Mouse (Mus musculus): ENCODE measurements around the gene Rbms1. TPM values are rescaled to one million over a fixed set of nuclear protein-coding genes. Genes with fewer than 3 reads are reported as not detected.

Rbms1 gene
- total RNA-seq (2023) = 99.2 TPM

DNA sequence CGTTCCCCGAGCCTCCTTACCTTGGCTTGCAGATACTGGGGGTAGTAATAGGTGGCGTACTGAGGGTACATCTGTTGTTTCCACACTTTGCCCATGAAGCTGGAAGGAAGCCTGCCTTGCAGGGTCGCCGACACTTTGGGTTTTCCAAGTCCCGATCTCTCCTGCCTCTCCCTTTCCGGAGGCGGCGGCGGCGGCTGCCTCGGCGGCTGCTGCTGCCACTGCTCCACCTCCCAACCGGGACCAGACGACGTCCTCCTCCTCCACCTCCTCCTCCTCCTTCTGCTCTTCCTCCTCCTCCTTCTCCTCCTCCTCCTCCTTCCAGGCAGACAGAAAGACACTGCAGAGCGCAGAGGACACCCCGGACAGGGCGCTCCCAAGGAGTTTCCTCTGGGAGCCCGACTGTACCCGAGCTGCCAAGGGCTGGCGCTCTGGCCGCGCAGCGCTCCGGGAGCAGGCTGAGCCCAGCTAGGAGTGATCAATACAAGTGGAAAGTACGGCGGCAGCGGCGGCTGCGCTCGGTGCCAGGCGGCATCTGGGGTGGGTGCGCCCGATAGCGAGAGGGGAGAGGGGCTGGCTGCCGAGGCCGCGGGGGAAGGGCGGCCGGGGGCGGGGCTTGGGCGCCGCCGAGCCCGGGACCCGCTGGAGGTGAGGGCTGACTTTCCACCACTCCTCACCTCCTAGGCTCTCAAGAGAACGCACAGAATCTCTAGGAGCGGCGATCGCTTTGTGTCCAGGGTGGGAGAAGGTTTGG is at the start of gene Rbms1:
Gene Rbms1 (minus strand): TSS at position 522 of the 751 bp plus-strand sequence.

DNA sequence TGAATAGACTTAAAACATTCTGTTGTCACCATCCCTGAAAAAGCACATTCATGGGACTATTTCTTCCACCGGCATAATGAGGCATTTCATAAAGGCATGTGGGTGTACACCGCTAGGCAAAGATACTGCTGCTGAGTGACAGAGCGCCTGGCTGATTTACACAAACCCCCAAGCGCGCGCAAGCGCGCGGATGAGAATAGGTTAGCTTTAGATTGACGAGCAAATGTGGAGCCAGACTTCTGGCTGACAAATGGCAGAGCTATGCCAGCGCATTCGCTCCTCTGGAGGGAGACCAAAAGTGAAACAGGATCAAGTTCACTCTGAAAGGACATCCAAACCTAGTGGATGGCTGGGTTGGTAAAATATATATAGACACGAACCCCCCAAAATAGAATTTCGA is 240.5 kb downstream of the Rbms1 start, which contains the start of gene Itgb6:
Gene Itgb6 (minus strand): TSS at position 130 of the 400 bp plus-strand sequence.

Other genes with a start within 250 kb of the Rbms1 start
- not detected for gene Itgb6, start 240.5 kb downstream of the Rbms1 start, total RNA-seq (2023)